Mouse (Mus musculus): ENCODE measurements at regions not wholly inside any gene's neighbourhood (a gene's known extent, or its start where the extent isn't known, plus 50 kb on each side); places are given as distances from the start of the nearest gene placed in this dataset.
A peak's percentile ranks its signal among the peaks of the same experiment; 100 is the strongest.

DNA sequence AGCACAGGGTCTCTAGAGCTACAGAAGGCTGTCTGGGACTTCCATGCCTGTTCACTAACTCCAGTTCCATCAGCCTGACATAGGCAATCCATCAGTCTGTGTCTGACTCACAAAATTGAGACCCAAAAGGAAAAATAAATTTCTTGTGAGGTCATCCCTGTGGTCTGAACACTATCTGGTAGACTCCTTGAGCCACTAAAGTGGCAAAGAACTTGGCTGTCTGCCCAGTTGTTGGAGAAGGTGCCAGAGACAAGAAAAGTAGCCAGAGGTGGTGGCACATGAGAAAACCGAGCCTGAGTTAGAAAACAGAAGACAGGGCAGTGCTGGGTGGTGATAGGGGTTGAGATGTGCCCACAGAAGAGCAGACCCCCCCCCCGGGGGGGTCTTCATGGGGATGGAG lies 535.0 kb downstream of the 1700129C05Rik start:
- peaks cover 4% of the 10 kb centered on the region; the same call in 1 of the 2 replicates for H3K4me1 ChIP-seq (ENCODE audit: control insufficient read depth, insufficient read depth)
- ATAC-seq (ENCODE audit: insufficient read depth, low read depth): peak; percentile 27; the same call in 1 of the 2 replicates
- DNase-seq (ENCODE audit: low spot score): peak; percentile 25
- no peaks in the 10 kb centered on the region for H3K27me3 ChIP-seq (ENCODE audit: control insufficient read depth, insufficient read depth, low read length)
- TF ChIP-seq CTCF (IDR thresholded peaks at IDR 0.05; ENCODE audit: low read depth): no peak
- TF ChIP-seq EP300 (IDR thresholded peaks at IDR 0.05; ENCODE audit: low read depth): no peak
- 30% methylated on average over 2 of the region's 2 CpGs for WGBS
- no peak overlapping the region for H3K27ac ChIP-seq (ENCODE audit: low read depth)
- no peaks in the 10 kb centered on the region for H3K36me3 ChIP-seq (replicated peaks; ENCODE audit: control insufficient read depth, insufficient read depth, low read length)
- no peak overlapping the region for H3K4me2 ChIP-seq (ENCODE audit: low read depth, low read length)
- no peak overlapping the region for H3K4me3 ChIP-seq (ENCODE audit: low read depth, low read length)
- no peak overlapping the region for H3K9ac ChIP-seq (replicated peaks; ENCODE audit: low read depth, low read length)
- H3K9me3 ChIP-seq (replicated peaks; ENCODE audit: control insufficient read depth, low read length): no peaks in the 10 kb centered on the region

GRCm38 (mm10) chr14:58605529-58605928 lies 535.2 kb downstream of the Fgf9 start:
- Histone ChIP-seq H3K4me1 (ENCODE audit: control insufficient read depth, insufficient read depth) (peaks cover 4% of the 10 kb centered on the region; the same call in 1 of the 2 replicates), H3K27ac (ENCODE audit: low read depth) (no peak overlapping the region), H3K9ac (replicated peaks; ENCODE audit: low read depth, low read length) (no peak overlapping the region), H3K36me3 (replicated peaks; ENCODE audit: control insufficient read depth, insufficient read depth, low read length) (no peaks in the 10 kb centered on the region), H3K9me3 (replicated peaks; ENCODE audit: control insufficient read depth, low read length) (no peaks in the 10 kb centered on the region), H3K4me2 (ENCODE audit: low read depth, low read length) (no peak overlapping the region), H3K4me3 (ENCODE audit: low read depth, low read length) (no peak overlapping the region), H3K27me3 (ENCODE audit: control insufficient read depth, insufficient read depth, low read length) (no peaks in the 10 kb centered on the region)
- TF ChIP-seq CTCF (IDR thresholded peaks at IDR 0.05; ENCODE audit: low read depth) (peak; percentile 39; the same call in 1 of the 2 replicates), EP300 (IDR thresholded peaks at IDR 0.05; ENCODE audit: low read depth) (no peak)
- DNase-seq (ENCODE audit: low spot score) (no peak), ATAC-seq (ENCODE audit: insufficient read depth, low read depth) (no peak)
- WGBS: 39% methylated on average over 4 of the region's 4 CpGs

GRCm38 (mm10) chr14:58598867-58599266 lies 528.5 kb downstream of the Fgf9 start:
- Histone ChIP-seq H3K27ac (ENCODE audit: low read depth) (no peak overlapping the region), H3K9me3 (replicated peaks; ENCODE audit: control insufficient read depth, low read length) (no peaks in the 10 kb centered on the region), H3K4me3 (ENCODE audit: low read depth, low read length) (no peak overlapping the region), H3K27me3 (ENCODE audit: control insufficient read depth, insufficient read depth, low read length) (no peaks in the 10 kb centered on the region), H3K4me2 (ENCODE audit: low read depth, low read length) (no peak overlapping the region), H3K4me1 (ENCODE audit: control insufficient read depth, insufficient read depth) (no peaks in the 10 kb centered on the region), H3K36me3 (replicated peaks; ENCODE audit: control insufficient read depth, insufficient read depth, low read length) (no peaks in the 10 kb centered on the region), H3K9ac (replicated peaks; ENCODE audit: low read depth, low read length) (no peak overlapping the region)
- TF ChIP-seq EP300 (IDR thresholded peaks at IDR 0.05; ENCODE audit: low read depth) (no peak), CTCF (IDR thresholded peaks at IDR 0.05; ENCODE audit: low read depth) (no peak)
- no peak for ATAC-seq (ENCODE audit: insufficient read depth, low read depth)
- DNase-seq (ENCODE audit: low spot score): no peak
- WGBS: 52% methylated on average over 3 of the region's 3 CpGs

GRCm38 (mm10) chr14:58597810-58598209 lies 527.5 kb downstream of the Fgf9 start:
- DNase-seq (ENCODE audit: low spot score) (no peak), ATAC-seq (ENCODE audit: insufficient read depth, low read depth) (no peak)
- no peak overlapping the region for H3K27ac ChIP-seq (ENCODE audit: low read depth)
- TF ChIP-seq CTCF (IDR thresholded peaks at IDR 0.05; ENCODE audit: low read depth) (no peak), EP300 (IDR thresholded peaks at IDR 0.05; ENCODE audit: low read depth) (no peak)
- no peaks in the 10 kb centered on the region for H3K4me1 ChIP-seq (ENCODE audit: control insufficient read depth, insufficient read depth)
- no peaks in the 10 kb centered on the region for H3K9me3 ChIP-seq (replicated peaks; ENCODE audit: control insufficient read depth, low read length)
- no peak overlapping the region for H3K9ac ChIP-seq (replicated peaks; ENCODE audit: low read depth, low read length)
- WGBS: 36% methylated on average over 2 of the region's 2 CpGs
- no peak overlapping the region for H3K4me3 ChIP-seq (ENCODE audit: low read depth, low read length)
- no peaks in the 10 kb centered on the region for H3K27me3 ChIP-seq (ENCODE audit: control insufficient read depth, insufficient read depth, low read length)
- no peaks in the 10 kb centered on the region for H3K36me3 ChIP-seq (replicated peaks; ENCODE audit: control insufficient read depth, insufficient read depth, low read length)
- H3K4me2 ChIP-seq (ENCODE audit: low read depth, low read length): no peak overlapping the region

DNA sequence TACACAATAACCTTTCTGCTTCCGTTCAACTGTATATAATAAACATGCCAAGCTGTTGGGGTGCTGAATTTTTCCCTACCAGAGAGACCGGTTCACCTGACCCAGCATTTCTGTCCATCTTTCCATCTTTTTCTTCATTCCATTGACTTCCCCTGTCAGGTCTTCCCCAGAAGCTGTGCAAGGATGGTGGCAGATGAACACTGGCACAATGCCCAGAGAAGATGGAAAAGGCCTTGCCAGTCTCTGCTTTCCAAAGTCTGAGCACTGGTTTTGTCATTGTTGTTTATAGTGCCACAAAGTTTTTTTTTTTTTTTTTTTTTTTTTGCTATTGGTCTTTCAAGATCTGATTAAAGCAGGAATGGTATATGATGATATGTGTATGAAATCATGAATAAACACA lies 526.6 kb downstream of the Fgf9 start:
- Histone ChIP-seq H3K9me3 (replicated peaks; ENCODE audit: control insufficient read depth, low read length) (no peaks in the 10 kb centered on the region), H3K4me3 (ENCODE audit: low read depth, low read length) (no peak overlapping the region), H3K9ac (replicated peaks; ENCODE audit: low read depth, low read length) (no peak overlapping the region), H3K27ac (ENCODE audit: low read depth) (no peak overlapping the region), H3K4me2 (ENCODE audit: low read depth, low read length) (no peak overlapping the region), H3K4me1 (ENCODE audit: control insufficient read depth, insufficient read depth) (no peaks in the 10 kb centered on the region), H3K27me3 (ENCODE audit: control insufficient read depth, insufficient read depth, low read length) (no peaks in the 10 kb centered on the region), H3K36me3 (replicated peaks; ENCODE audit: control insufficient read depth, insufficient read depth, low read length) (no peaks in the 10 kb centered on the region)
- DNase-seq (ENCODE audit: low spot score): no peak
- TF ChIP-seq EP300 (IDR thresholded peaks at IDR 0.05; ENCODE audit: low read depth): no peak
- no peak for TF ChIP-seq CTCF (IDR thresholded peaks at IDR 0.05; ENCODE audit: low read depth)
- WGBS: 96% methylated on average over 2 of the region's 2 CpGs
- no peak for ATAC-seq (ENCODE audit: insufficient read depth, low read depth)

- TF ChIP-seq CTCF (IDR thresholded peaks at IDR 0.05; ENCODE audit: low read depth) (no peak), EP300 (IDR thresholded peaks at IDR 0.05; ENCODE audit: low read depth) (no peak)
- Histone ChIP-seq H3K4me2 (ENCODE audit: low read depth, low read length) (no peak overlapping the region), H3K9ac (replicated peaks; ENCODE audit: low read depth, low read length) (no peak overlapping the region), H3K9me3 (replicated peaks; ENCODE audit: control insufficient read depth, low read length) (no peaks in the 10 kb centered on the region), H3K27ac (ENCODE audit: low read depth) (no peak overlapping the region), H3K27me3 (ENCODE audit: control insufficient read depth, insufficient read depth, low read length) (no peaks in the 10 kb centered on the region), H3K36me3 (replicated peaks; ENCODE audit: control insufficient read depth, insufficient read depth, low read length) (no peaks in the 10 kb centered on the region), H3K4me3 (ENCODE audit: low read depth, low read length) (no peak overlapping the region), H3K4me1 (ENCODE audit: control insufficient read depth, insufficient read depth) (no peaks in the 10 kb centered on the region)
- WGBS: 89% methylated on average over 5 of the region's 5 CpGs
- ATAC-seq (ENCODE audit: insufficient read depth, low read depth): no peak
- no peak for DNase-seq (ENCODE audit: low spot score)
These were observed 511.5 kb downstream of the Fgf9 start for GRCm38 (mm10) chr14:58581806-58582205.

All from heart, postnatal 0 days (tissue).